Mouse (Mus musculus) liver, embryonic 14 days (tissue): ENCODE data around the gene Theg. TPM values are rescaled to one million over a fixed set of nuclear protein-coding genes. Genes with fewer than 3 reads are reported as not detected.

Source experiments
- polyA plus RNA-seq: library from polyadenylated mRNA; depleted of rRNA; stranded (reverse); fragments of >200 nt; gene quantifications from 2 replicates; pipeline ENCODE4 v1.2.3, GENCODE M21; 2012; rRNA removed

The Theg gene
- polyA plus RNA-seq, result not detected in 2 replicates

GRCm38 (mm10) chr10:79587061-79587751, at the start of gene Theg:
Gene Theg (minus strand): TSS chr10:79587331.

GRCm38 (mm10) chr10:79613578-79614304, 26.6 kb upstream of the Theg start, which contains the start of gene C2cd4c:
Gene C2cd4c (minus strand): TSS chr10:79614025.

GRCm38 (mm10) chr10:79554330-79555237, 32.5 kb downstream of the Theg start, which contains the start of gene Mier2:
Gene Mier2 (minus strand): TSS chr10:79555199.

GRCm38 (mm10) chr10:79533126-79533911, 53.8 kb downstream of the Theg start, which contains the start of gene Plpp2:
Gene Plpp2 (minus strand): TSS chr10:79533796.

Other genes starting within 250 kb of the Theg start
- not detected in 2 replicates for gene Vmn2r82, start 230.8 kb downstream of the Theg start, polyA plus RNA-seq
- gene Vmn2r83, start 118.6 kb downstream of the Theg start, polyA plus RNA-seq, result not detected in 2 replicates
- 7.6 and 11.0 TPM in 2 replicates for gene Plpp2, start 53.5 kb downstream of the Theg start, polyA plus RNA-seq
- gene Mier2, start 32.1 kb downstream of the Theg start, polyA plus RNA-seq, result 13.2 and 15.8 TPM in 2 replicates
- 0.02 TPM in 2 replicates for gene C2cd4c, start 26.7 kb upstream of the Theg start, polyA plus RNA-seq
- gene Shc2, start 50.6 kb upstream of the Theg start, polyA plus RNA-seq, result 0.12 and 0.34 TPM in 2 replicates
- not detected in 2 replicates for gene Odf3l2, start 58.4 kb upstream of the Theg start, polyA plus RNA-seq
- 0.15 and 0.27 TPM in 2 replicates for gene Madcam1, start 77.2 kb upstream of the Theg start, polyA plus RNA-seq
- gene Tpgs1, start 82.0 kb upstream of the Theg start, polyA plus RNA-seq, result 13.3 and 13.8 TPM in 2 replicates
- gene Cdc34, start 94.9 kb upstream of the Theg start, polyA plus RNA-seq, result 114 and 122 TPM in 2 replicates
- gene Gzmm, start 101.7 kb upstream of the Theg start, polyA plus RNA-seq, result 0.07 and 0.23 TPM in 2 replicates
- gene Bsg, start 117.2 kb upstream of the Theg start, polyA plus RNA-seq, result 516 and 611 TPM in 2 replicates
- 0.07 and 0.08 TPM in 2 replicates for gene Hcn2, start 129.3 kb upstream of the Theg start, polyA plus RNA-seq
- gene Polrmt, start 159.2 kb upstream of the Theg start, polyA plus RNA-seq, result 15.2 and 16.1 TPM in 2 replicates
- not detected in 2 replicates for gene Fgf22, start 167.7 kb upstream of the Theg start, polyA plus RNA-seq
- gene Rnf126, start 179.6 kb upstream of the Theg start, polyA plus RNA-seq, result 40.0 and 46.4 TPM in 2 replicates
- gene Fstl3, start 189.9 kb upstream of the Theg start, polyA plus RNA-seq, result 0.50 and 0.51 TPM in 2 replicates
- gene Prss57, start 203.6 kb upstream of the Theg start, polyA plus RNA-seq, result 1.9 and 3.0 TPM in 2 replicates
- 3.6 and 3.9 TPM in 2 replicates for gene Palm, start 206.2 kb upstream of the Theg start, polyA plus RNA-seq
- 0.16 TPM in 2 replicates for gene Misp, start 233.7 kb upstream of the Theg start, polyA plus RNA-seq